Mouse (Mus musculus): ENCODE measurements at regions not wholly inside any gene's neighbourhood (a gene's known extent, or its start where the extent isn't known, plus 50 kb on each side); places are given as distances from the start of the nearest gene placed in this dataset.

DNA sequence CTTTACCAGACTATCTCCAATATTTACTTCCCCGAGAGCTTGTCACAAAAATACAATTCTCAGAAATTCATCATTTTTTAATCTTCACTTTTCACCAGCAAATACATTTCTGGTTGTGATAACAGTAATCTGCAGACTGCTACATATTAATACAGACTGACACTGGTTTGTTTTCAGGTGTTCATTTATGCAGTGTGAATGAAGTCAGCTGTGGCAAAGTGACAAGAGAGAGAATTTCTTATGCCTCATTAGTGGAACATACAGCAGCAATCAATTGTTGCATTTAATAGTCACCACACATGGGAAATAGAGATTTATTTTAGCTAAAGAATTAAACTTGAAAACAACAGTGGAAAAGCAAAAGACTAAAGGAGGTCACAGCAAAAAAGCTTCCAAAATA lies 1346.7 kb downstream of the Dnajb9 start:
- in situ Hi-C loops (cut with MboI, MseI) = loop anchor here (10.0 kb wide), 2 partner anchors 679 to 961 kb away; no protein-coding TSS in a partner anchor

All from T-helper 1 cell (primary cell).